Mouse (Mus musculus) intestine, embryonic 16.5 days (tissue): Measurements from ENCODE around the gene Zfp691. TPM values are rescaled to one million over a fixed set of nuclear protein-coding genes. Genes with fewer than 3 reads are reported as not detected.

Source experiments
- ATAC-seq: fragments of 200-750 bp; cut with Nextera tagmentation; 2 replicates; pipeline ENCODE4 v1.8.0; 2017; ENCODE audit warnings: moderate TSS enrichment, moderate library complexity
- H3K27ac ChIP-seq: fragments of 300-500 bp; sonication (generic); 2 replicates; pipeline ENCODE4 v1.5.1; 2014; ENCODE audit warnings: mild to moderate bottlenecking, low read length
- H3K27me3 ChIP-seq: fragments of 300-500 bp; sonication (generic); replicated peaks from 2 replicates; pipeline ENCODE4 v1.6.1; 2014; ENCODE audit warnings: low read length, control low read depth, mixed read lengths; ENCODE audit not compliant: control insufficient read depth, insufficient read depth
- H3K36me3 ChIP-seq: fragments of 300-500 bp; sonication (generic); 2 replicates; pipeline ENCODE4 v1.6.1; 2014; ENCODE audit warnings: low read length, control low read depth; ENCODE audit not compliant: control insufficient read depth, insufficient read depth
- H3K4me1 ChIP-seq: fragments of 300-500 bp; sonication (generic); 2 replicates; pipeline ENCODE4 v1.6.1; 2014; ENCODE audit warnings: low read length, control low read depth, mixed read lengths; ENCODE audit not compliant: control insufficient read depth, insufficient read depth
- H3K4me2 ChIP-seq: fragments of 300-500 bp; sonication (generic); 2 replicates; pipeline ENCODE4 v1.6.1; 2014; ENCODE audit warnings: low read depth, low read length, control low read depth
- H3K4me3 ChIP-seq: fragments of 300-500 bp; sonication (generic); 2 replicates; pipeline ENCODE4 v1.5.1; 2014; ENCODE audit warnings: mild to moderate bottlenecking, low read length
- H3K9ac ChIP-seq: fragments of 300-500 bp; sonication (generic); 2 replicates; pipeline ENCODE4 v1.6.1; 2014; ENCODE audit warnings: low read depth, low read length
- H3K9me3 ChIP-seq: fragments of 300-500 bp; sonication (generic); 2 replicates; pipeline ENCODE4 v1.6.1; 2016; ENCODE audit warnings: low read length, control low read depth; ENCODE audit not compliant: control insufficient read depth
- WGBS: fragments of 180-500 bp; shearing (Covaris S2); extraction: QIAGEN DNeasy Blood & Tissue Kit; methylation state at CpG from one replicate; pipeline ENCODE4 v1.1.7; 2014; 5-methylcytosine and 5-hydroxymethylcytosine counted together
- microRNA counts: library from miRNA; unstranded; fragments of <30 nt; microRNA quantifications from one replicate; lab custom pipeline; 2016
- microRNA-seq: library from miRNA; unstranded; fragments of <30 nt; microRNA quantifications from one replicate; pipeline ENCODE4, GENCODE M21; 2016
- polyA plus RNA-seq: library from polyadenylated mRNA; unstranded; fragments of >200 nt; fragmentation: Nextera tagmentation; extraction: Ambion mirVana; gene quantifications from 2 replicates; pipeline ENCODE4 v1.2.1, GENCODE M21; 2015

Zfp691 gene
- polyA plus RNA-seq, 1 experiment from 2014 or later: 5.0 TPM

DNA sequence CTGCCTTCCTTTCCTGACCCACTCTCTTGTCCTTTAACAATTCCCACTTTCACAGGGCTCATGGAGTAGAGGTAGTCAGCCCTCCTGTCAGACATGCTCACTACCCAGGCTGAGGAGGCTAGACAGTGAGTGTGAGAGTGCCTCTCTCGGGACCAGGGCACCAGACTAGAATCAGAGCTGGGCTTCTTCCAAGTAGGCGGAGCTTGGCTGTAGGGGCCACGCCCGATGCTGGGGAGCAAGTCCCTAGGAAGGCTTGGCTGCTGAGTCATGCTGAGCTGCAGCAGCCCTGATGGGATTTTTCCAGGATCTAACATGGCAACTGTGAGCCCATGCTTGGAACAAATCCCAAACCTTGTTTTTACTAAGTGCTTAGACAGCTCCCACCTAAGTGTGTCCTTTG lies 52.7 kb downstream of the Zfp691 start:
- ATAC-seq: peak; percentile 66
- peaks cover 32% of the 10 kb centered on the region for H3K4me1 ChIP-seq
- no peak overlapping the region for H3K4me2 ChIP-seq
- no peak overlapping the region for H3K9ac ChIP-seq
- H3K4me3 ChIP-seq: no peak overlapping the region
- no peaks in the 10 kb centered on the region for H3K27me3 ChIP-seq
- no peak overlapping the region for H3K27ac ChIP-seq
- H3K9me3 ChIP-seq: no peaks in the 10 kb centered on the region
- 29% methylated on average over 4 of the region's 4 CpGs for WGBS
- 0 out of 2 replicates have a peak, but pooled peaks cover 10% of the 10 kb centered on the region for H3K36me3 ChIP-seq

DNA sequence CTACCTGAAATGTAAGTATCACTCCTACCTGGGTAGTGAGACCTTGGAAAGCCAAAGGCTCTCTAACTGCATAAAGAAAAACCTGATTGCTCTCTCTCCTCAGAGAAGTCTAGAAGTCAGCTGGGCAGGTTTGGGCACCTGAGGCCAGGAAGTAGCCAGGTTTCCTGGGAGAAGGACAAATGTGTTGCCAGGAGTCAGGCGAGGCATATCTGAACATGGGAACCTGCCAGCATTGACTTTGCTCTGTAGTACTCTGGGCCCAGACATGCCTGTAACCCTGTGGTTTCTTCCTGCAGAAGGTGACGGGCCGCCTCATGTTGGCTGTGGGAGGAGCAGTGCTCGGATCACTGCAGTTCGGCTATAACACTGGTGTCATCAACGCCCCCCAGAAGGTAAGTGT lies 53.9 kb downstream of the Zfp691 start:
- no peak for ATAC-seq
- 86% methylated on average over 6 of the region's 6 CpGs for WGBS
- Histone ChIP-seq H3K27me3 (no peaks in the 10 kb centered on the region), H3K4me1 (peaks cover 37% of the 10 kb centered on the region), H3K27ac (no peak overlapping the region), H3K9ac (no peak overlapping the region), H3K36me3 (0 out of 2 replicates have a peak, but pooled peaks cover 10% of the 10 kb centered on the region), H3K9me3 (no peaks in the 10 kb centered on the region), H3K4me3 (no peak overlapping the region), H3K4me2 (no peak overlapping the region)

MicroRNA genes within 50 kb of the gene (microRNA counts, 519-probe panel; counts per million panel counts)
- 1,743 counts per million, percentile 26 among the panel's probes with 10 or more counts for microRNA mmu-miR-1957 (lab: Ali Mortazavi, UCI)

Small RNA genes within 50 kb of the gene (microRNA-seq; reads per million reads assigned to microRNA genes)
- gene Mir1957a: not detected

Other genes starting within 250 kb of the Zfp691 start
- gene Olfr1328, start 235.6 kb downstream of the Zfp691 start, polyA plus RNA-seq: not detected in 2 replicates
- gene Lao1, start 212.6 kb downstream of the Zfp691 start, polyA plus RNA-seq: not detected in 2 replicates
- 149 and 156 TPM in 2 replicates for gene Slc2a1, start 65.5 kb downstream of the Zfp691 start, polyA plus RNA-seq
- gene Ermap, start 15.8 kb upstream of the Zfp691 start, polyA plus RNA-seq: 2.4 and 4.7 TPM in 2 replicates
- gene Svbp, start 21.1 kb upstream of the Zfp691 start, polyA plus RNA-seq: 92.4 and 100 TPM in 2 replicates
- gene Tmem269, start 44.0 kb upstream of the Zfp691 start, polyA plus RNA-seq: not detected in 2 replicates
- 26.3 and 27.3 TPM in 2 replicates for gene AU022252, start 58.5 kb upstream of the Zfp691 start, polyA plus RNA-seq
- 22.4 and 23.9 TPM in 2 replicates for gene P3h1, start 58.7 kb upstream of the Zfp691 start, polyA plus RNA-seq
- 0.28 and 0.60 TPM in 2 replicates for gene Cldn19, start 81.2 kb upstream of the Zfp691 start, polyA plus RNA-seq
- 420 and 457 TPM in 2 replicates for gene Ybx1, start 120.4 kb upstream of the Zfp691 start, polyA plus RNA-seq
- gene Ppih, start 146.4 kb upstream of the Zfp691 start, polyA plus RNA-seq: 69.6 and 73.9 TPM in 2 replicates
- 2.7 and 2.8 TPM in 2 replicates for gene Ccdc30, start 241.3 kb upstream of the Zfp691 start, polyA plus RNA-seq
- 51.4 and 52.3 TPM in 2 replicates for gene Ppcs, start 248.2 kb upstream of the Zfp691 start, polyA plus RNA-seq
- 0.99 and 1.2 TPM in 2 replicates for gene Zmynd12, start 248.6 kb upstream of the Zfp691 start, polyA plus RNA-seq